Comparison of ENCODE assay signal across 24 mouse cellular contexts in the genomic region with DNA sequence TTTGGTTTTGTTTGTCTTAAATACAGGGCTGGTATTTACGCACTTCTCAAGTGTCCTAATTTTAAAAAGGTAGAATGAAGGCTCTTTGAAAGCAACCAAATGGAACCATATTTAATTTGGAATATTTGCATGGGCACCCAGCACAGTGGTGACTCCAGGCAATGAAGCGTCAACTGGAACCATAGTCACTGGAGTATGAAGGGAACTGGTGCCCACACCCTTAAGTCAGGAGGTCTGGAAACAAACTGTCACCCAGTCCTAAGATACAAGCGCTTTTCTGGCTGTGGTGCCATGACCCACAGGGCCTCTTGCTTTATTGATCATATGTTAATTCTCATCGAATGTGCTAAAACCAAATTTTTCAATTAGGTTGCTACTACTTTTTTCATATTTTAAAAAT.
"Had no signal": no experiment of that assay in that cellular context is flagged by ENCODE, and none has a peak within 500 bp of the region (broad histone marks: within the 10 kb centered on the region; RNA-seq: fewer than 3 reads in every experiment).

No protein-coding gene starts in this region.

- H3K4me1 ChIP-seq: heart, embryonic 10.5 days; heart, embryonic 12.5 days; hindbrain, embryonic 10.5 days; hindbrain, embryonic 12.5 days; liver, embryonic 12.5 days had no signal

- H3K27ac ChIP-seq: gastrocnemius, adult 2 months; heart, embryonic 10.5 days; hindbrain, embryonic 10.5 days; hindbrain, embryonic 12.5 days; hindbrain, embryonic 14.5 days; limb, embryonic 13.5 days; limb, embryonic 15.5 days; liver, embryonic 12.5 days; liver, embryonic 14.5 days had no signal

- H3K4me2 ChIP-seq: heart, embryonic 12.5 days; hindbrain, embryonic 12.5 days; hindbrain, embryonic 14.5 days; limb, embryonic 13.5 days; limb, embryonic 15.5 days; liver, embryonic 12.5 days had no signal

- H3K36me3 ChIP-seq: heart, embryonic 10.5 days; heart, embryonic 12.5 days; hindbrain, embryonic 10.5 days; hindbrain, embryonic 12.5 days; limb, embryonic 13.5 days; limb, embryonic 15.5 days; liver, embryonic 12.5 days had no signal

- H3K9me3 ChIP-seq: heart, embryonic 10.5 days; heart, embryonic 12.5 days; hindbrain, embryonic 10.5 days; hindbrain, embryonic 12.5 days; limb, embryonic 13.5 days; limb, embryonic 15.5 days; liver, embryonic 12.5 days had no signal

- H3K4me3 ChIP-seq: gastrocnemius, adult 2 months; heart, embryonic 10.5 days; heart, embryonic 12.5 days; hindbrain, embryonic 10.5 days; hindbrain, embryonic 12.5 days; limb, embryonic 13.5 days; limb, embryonic 15.5 days; liver, embryonic 12.5 days had no signal

- ATAC-seq: inflammation-experienced regulatory T-cells, adult 6 months; intestine, embryonic 16.5 days; liver, embryonic 12.5 days had no signal

- DNase-seq: gastrocnemius, adult 2 months; gastrocnemius, postnatal 10 days; gastrocnemius, postnatal 25 days; heart, adult 18-20 months; heart, postnatal 10 days; heart, postnatal 4 days; kidney, adult 11 months; kidney, adult 9 months; kidney, postnatal 14 days; kidney, postnatal 36 days; layer of hippocampus, adult 9-11 months; layer of hippocampus, postnatal 36 days; left cerebral cortex, postnatal 4 days had no signal

- H3K27me3 ChIP-seq: hindbrain, embryonic 12.5 days; limb, embryonic 15.5 days; liver, embryonic 12.5 days had no signal

- H3K9ac ChIP-seq: heart, embryonic 12.5 days; hindbrain, embryonic 12.5 days; hindbrain, embryonic 14.5 days; limb, embryonic 13.5 days; limb, embryonic 15.5 days; liver, embryonic 12.5 days; liver, embryonic 14.5 days had no signal
